Mouse (Mus musculus): ENCODE data around the gene Usp35. TPM values are rescaled to one million over a fixed set of nuclear protein-coding genes. Genes with fewer than 3 reads are reported as not detected.

Usp35 gene
- total and polyA plus RNA-seq, 2 experiments from 2014 or later = 3.8 to 15.0 TPM

DNA sequence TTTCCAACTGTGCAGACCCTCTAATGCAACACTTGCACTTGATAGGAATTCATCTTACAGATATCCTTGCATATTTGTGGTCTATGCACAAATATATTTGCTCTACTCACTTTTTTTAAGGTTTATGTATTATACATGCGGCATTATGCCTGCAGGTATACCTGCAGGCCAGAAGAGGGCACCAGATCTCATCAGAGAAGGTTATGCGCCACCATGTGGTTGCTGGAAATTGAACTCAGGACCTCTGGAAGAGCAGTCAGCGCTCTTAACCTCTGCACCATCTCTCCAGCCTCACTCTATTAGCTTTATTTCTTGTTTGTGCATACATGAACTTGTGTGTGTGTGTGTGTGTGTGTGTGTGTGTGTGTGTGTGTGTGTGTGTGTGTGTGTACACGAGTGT is 29.6 kb upstream of the Usp35 start:
- ATAC-seq (no peak), DNase-seq (no peak)
- Histone ChIP-seq H3K4me3 (ENCODE audit: low read depth, low read length) (no peak overlapping the region), H3K4me1 (ENCODE audit: insufficient read depth) (no peaks in the 10 kb centered on the region), H3K9ac (no peak overlapping the region), H3K27ac (ENCODE audit: low read depth, low read length) (no peak overlapping the region), H3K9me3 (ENCODE audit: low read length) (no peaks in the 10 kb centered on the region), H3K27me3 (ENCODE audit: insufficient read depth, low read length) (no peaks in the 10 kb centered on the region; the same call in 1 of the 2 replicates), H3K36me3 (ENCODE audit: insufficient read depth) (no peaks in the 10 kb centered on the region), H3K4me2 (ENCODE audit: low read depth) (no peak overlapping the region)
- 30% methylated on average over 4 of the region's 4 CpGs for WGBS
- TF ChIP-seq CTCF (IDR thresholded peaks at IDR 0.05; ENCODE audit: low read depth) = peak; percentile 79

DNA sequence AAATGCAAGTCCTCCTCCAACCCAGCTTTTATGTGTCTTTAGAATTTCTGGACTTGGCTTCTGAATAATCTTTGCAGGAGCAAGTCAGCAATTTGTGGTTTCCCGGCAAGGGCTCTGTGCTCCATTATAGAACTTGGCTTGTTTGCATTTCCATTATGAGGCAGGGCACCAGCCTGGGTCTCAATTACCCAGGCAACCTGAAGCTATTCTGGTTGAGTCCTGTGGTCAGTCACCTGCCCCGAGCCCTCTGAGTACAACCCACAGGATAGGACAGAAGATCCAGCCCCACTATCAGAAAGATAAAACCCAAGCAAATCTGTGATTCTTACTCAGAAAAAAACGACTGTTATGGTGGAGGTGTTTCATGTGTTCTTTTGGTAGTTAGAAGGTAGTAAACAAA is 29.1 kb upstream of the Usp35 start:
- WGBS = 47% methylated on average over 3 of the region's 3 CpGs
- H3K36me3 ChIP-seq (ENCODE audit: insufficient read depth) = no peaks in the 10 kb centered on the region
- no peak for TF ChIP-seq CTCF (IDR thresholded peaks at IDR 0.05; ENCODE audit: low read depth)
- H3K9ac ChIP-seq = no peak overlapping the region
- H3K9me3 ChIP-seq (ENCODE audit: low read length) = no peaks in the 10 kb centered on the region
- H3K4me3 ChIP-seq (ENCODE audit: low read depth, low read length) = no peak overlapping the region
- ATAC-seq (no peak), DNase-seq (no peak)
- H3K4me1 ChIP-seq (ENCODE audit: insufficient read depth) = no peaks in the 10 kb centered on the region
- H3K4me2 ChIP-seq (ENCODE audit: low read depth) = no peak overlapping the region
- no peak overlapping the region for H3K27ac ChIP-seq (ENCODE audit: low read depth, low read length)
- H3K27me3 ChIP-seq (ENCODE audit: insufficient read depth, low read length) = no peaks in the 10 kb centered on the region; the same call in 1 of the 2 replicates

DNA sequence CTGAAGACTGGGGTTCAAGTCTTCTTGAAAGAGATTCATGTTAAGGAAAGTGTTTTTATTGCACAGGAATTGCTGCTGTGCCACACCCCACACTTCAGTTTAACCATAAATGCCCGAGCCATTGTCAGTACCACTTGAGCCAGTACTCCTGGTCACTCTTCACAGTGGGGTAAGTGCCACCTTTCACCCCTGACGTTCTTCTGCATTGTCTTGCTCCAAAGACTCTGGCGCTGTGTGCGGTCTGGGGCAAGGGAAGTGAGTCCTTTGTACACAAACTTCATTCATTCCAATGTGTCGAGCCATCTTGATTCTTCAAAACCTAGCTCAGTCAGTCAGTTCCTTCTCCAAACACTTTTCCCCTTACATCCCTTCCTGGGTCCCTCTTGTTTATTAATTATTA is 28.3 kb upstream of the Usp35 start:
- Histone ChIP-seq H3K4me3 (ENCODE audit: low read depth, low read length) (no peak overlapping the region), H3K36me3 (ENCODE audit: insufficient read depth) (no peaks in the 10 kb centered on the region), H3K9ac (no peak overlapping the region), H3K4me1 (ENCODE audit: insufficient read depth) (no peaks in the 10 kb centered on the region), H3K9me3 (ENCODE audit: low read length) (no peaks in the 10 kb centered on the region), H3K4me2 (ENCODE audit: low read depth) (no peak overlapping the region), H3K27me3 (ENCODE audit: insufficient read depth, low read length) (no peaks in the 10 kb centered on the region; the same call in 1 of the 2 replicates), H3K27ac (ENCODE audit: low read depth, low read length) (no peak overlapping the region)
- DNase-seq (no peak), ATAC-seq (no peak)
- TF ChIP-seq CTCF (IDR thresholded peaks at IDR 0.05; ENCODE audit: low read depth) = no peak
- 71% methylated on average over 5 of the region's 5 CpGs for WGBS

DNA sequence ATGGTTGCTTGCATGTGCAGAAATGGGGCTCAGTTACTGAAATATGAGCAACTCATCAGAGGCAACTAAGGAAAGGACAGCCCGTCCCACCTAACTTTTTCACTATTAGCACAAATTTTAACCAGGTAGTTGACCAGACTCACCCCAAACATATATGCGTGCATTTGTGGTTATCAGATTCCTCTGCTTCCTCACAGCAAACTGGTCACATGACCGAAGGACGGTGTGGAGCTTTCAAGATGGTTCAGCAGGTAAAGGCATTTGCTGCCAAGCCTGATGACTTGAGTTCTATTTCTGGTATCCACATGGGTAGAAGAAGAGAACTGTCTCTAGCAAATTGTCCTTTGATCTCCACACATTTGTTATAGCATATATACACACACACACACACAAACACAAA is 26.5 kb upstream of the Usp35 start:
- H3K27me3 ChIP-seq (ENCODE audit: insufficient read depth, low read length) = no peaks in the 10 kb centered on the region
- no peak for ATAC-seq
- no peak for DNase-seq
- no peak overlapping the region for H3K27ac ChIP-seq (ENCODE audit: low read depth, low read length)
- WGBS = 88% methylated on average over 4 of the region's 4 CpGs
- no peak overlapping the region for H3K9ac ChIP-seq
- no peak for TF ChIP-seq CTCF (IDR thresholded peaks at IDR 0.05; ENCODE audit: low read depth)
- H3K4me2 ChIP-seq (ENCODE audit: low read depth) = no peak overlapping the region
- H3K36me3 ChIP-seq (ENCODE audit: insufficient read depth) = no peaks in the 10 kb centered on the region
- H3K9me3 ChIP-seq (ENCODE audit: low read length) = no peaks in the 10 kb centered on the region
- no peak overlapping the region for H3K4me3 ChIP-seq (ENCODE audit: low read depth, low read length)
- H3K4me1 ChIP-seq (ENCODE audit: insufficient read depth) = no peaks in the 10 kb centered on the region

DNA sequence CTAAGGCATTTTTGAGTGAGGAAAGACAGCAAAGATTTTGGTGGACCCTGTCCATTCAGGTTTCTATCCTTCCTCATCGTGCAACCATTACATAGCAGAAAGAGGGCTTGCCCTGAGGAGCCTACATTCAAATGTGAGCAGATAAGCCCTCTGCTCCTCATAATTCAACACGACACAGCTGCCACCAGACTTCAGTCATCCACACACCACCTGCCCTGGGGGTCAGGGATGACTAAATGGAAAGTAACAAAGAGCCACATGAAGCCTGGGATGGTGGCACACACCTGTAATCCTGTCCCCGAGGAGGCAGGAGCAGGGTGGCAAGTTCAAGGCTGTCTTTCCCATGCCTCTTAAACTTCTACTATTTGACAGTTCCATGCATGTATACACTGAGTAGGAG is 26.0 kb upstream of the Usp35 start:
- WGBS = 75% methylated on average over 3 of the region's 3 CpGs

DNA sequence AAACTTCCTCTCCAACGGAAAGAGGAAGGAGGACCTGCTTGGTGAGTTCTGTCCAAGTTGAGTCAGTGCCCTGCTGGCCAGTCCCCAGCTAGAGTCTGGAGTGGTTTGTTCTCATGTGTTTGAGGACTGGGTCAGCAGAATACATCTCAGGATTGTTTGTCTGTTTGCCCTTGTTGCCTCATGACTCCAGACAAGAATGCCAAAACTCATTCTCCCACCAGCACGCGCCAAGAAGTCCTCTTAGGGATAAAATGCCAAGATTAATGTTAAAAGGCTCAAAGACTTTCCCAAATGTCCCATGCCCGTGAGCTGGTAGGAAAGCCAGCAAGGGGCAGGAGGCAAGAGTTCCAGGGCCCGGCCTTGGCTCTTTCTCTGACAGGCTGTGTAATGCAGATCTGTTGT is 25.1 kb upstream of the Usp35 start:
- DNase-seq (no peak), ATAC-seq (peak; percentile 29)
- H3K27ac ChIP-seq (ENCODE audit: low read depth, low read length) = no peak overlapping the region
- no peaks in the 10 kb centered on the region for H3K27me3 ChIP-seq (ENCODE audit: insufficient read depth, low read length)
- H3K9me3 ChIP-seq (ENCODE audit: low read length) = no peaks in the 10 kb centered on the region
- WGBS = 55% methylated on average over 5 of the region's 5 CpGs
- H3K4me1 ChIP-seq (ENCODE audit: insufficient read depth) = no peaks in the 10 kb centered on the region
- no peak overlapping the region for H3K4me2 ChIP-seq (ENCODE audit: low read depth)
- TF ChIP-seq CTCF (IDR thresholded peaks at IDR 0.05; ENCODE audit: low read depth) = no peak
- H3K4me3 ChIP-seq (ENCODE audit: low read depth, low read length) = no peak overlapping the region
- no peaks in the 10 kb centered on the region for H3K36me3 ChIP-seq (ENCODE audit: insufficient read depth)
- no peak overlapping the region for H3K9ac ChIP-seq

More for the DNA sequence above, 26.0 kb upstream of the Usp35 start:
- H3K4me2 ChIP-seq (ENCODE audit: low read depth) = no peak overlapping the region
- no peaks in the 10 kb centered on the region for H3K27me3 ChIP-seq (ENCODE audit: insufficient read depth, low read length)
- ATAC-seq (no peak), DNase-seq (no peak)
- no peak for TF ChIP-seq CTCF (IDR thresholded peaks at IDR 0.05; ENCODE audit: low read depth)
- H3K27ac ChIP-seq (ENCODE audit: low read depth, low read length) = no peak overlapping the region
- no peak overlapping the region for H3K9ac ChIP-seq
- H3K36me3 ChIP-seq (ENCODE audit: insufficient read depth) = no peaks in the 10 kb centered on the region
- H3K9me3 ChIP-seq (ENCODE audit: low read length) = no peaks in the 10 kb centered on the region
- H3K4me1 ChIP-seq (ENCODE audit: insufficient read depth) = no peaks in the 10 kb centered on the region
- no peak overlapping the region for H3K4me3 ChIP-seq (ENCODE audit: low read depth, low read length)

DNA sequence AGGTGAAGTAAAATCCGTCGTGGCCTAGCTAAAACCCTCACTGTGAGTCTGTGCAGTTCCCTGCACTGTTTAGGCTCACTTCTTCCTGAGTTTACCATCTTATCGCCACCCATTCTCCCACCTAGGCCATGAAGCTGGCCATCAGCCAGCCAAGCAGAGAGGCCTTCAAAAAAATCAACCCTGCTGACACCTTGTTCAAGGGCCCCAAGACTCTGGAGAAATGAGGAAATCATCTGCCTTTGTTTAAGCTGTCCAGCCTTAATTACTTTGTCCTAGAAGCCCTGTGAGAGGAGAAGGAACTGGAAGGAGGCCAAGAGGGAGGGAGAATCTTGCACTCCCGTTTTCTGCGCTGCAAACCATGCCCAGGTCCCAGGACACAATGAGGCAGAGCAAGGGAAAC is 24.4 kb upstream of the Usp35 start:
- H3K9ac ChIP-seq = no peak overlapping the region
- no peaks in the 10 kb centered on the region for H3K4me1 ChIP-seq (ENCODE audit: insufficient read depth)
- H3K9me3 ChIP-seq (ENCODE audit: low read length) = no peaks in the 10 kb centered on the region
- H3K4me3 ChIP-seq (ENCODE audit: low read depth, low read length) = no peak overlapping the region
- DNase-seq = no peak
- WGBS = 60% methylated on average over 5 of the region's 5 CpGs
- no peak overlapping the region for H3K4me2 ChIP-seq (ENCODE audit: low read depth)
- ATAC-seq = no peak
- no peaks in the 10 kb centered on the region for H3K36me3 ChIP-seq (ENCODE audit: insufficient read depth)
- TF ChIP-seq CTCF (IDR thresholded peaks at IDR 0.05; ENCODE audit: low read depth) = no peak
- no peak overlapping the region for H3K27ac ChIP-seq (ENCODE audit: low read depth, low read length)
- no peaks in the 10 kb centered on the region for H3K27me3 ChIP-seq (ENCODE audit: insufficient read depth, low read length)
